Mouse (Mus musculus): Measurements from ENCODE around the gene Sbf2. TPM values are rescaled to one million over a fixed set of nuclear protein-coding genes. Genes with fewer than 3 reads are reported as not detected.

The Sbf2 gene
- polyA plus RNA-seq (2012; ENCODE audit: low replicate concordance) = 2.5 and 2.9 TPM in 2 replicates

GRCm38 (mm10) chr7:110614133-110615063 lies at the start of gene Sbf2:
Gene Sbf2, minus strand, starts transcription at chr7:110614922.

GRCm38 (mm10) chr7:110627486-110628272 lies 13.0 kb upstream of the Sbf2 start, which contains the start of gene Adm:
Gene Adm, plus strand, starts transcription at chr7:110627661.

Other genes starting within 250 kb of the Sbf2 start
- gene Adm, start 12.7 kb upstream of the Sbf2 start, polyA plus RNA-seq (2012; ENCODE audit: low replicate concordance) = 2.4 and 4.4 TPM in 2 replicates
- gene Ampd3, start 153.3 kb upstream of the Sbf2 start, polyA plus RNA-seq (2012; ENCODE audit: low replicate concordance) = 9.8 and 17.2 TPM in 2 replicates
- gene Rnf141, start 229.5 kb upstream of the Sbf2 start, polyA plus RNA-seq (2012; ENCODE audit: low replicate concordance) = 2.3 and 2.9 TPM in 2 replicates
- 0.05 TPM in 1 of 2 replicates, not detected in the other for gene Lyve1, start 248.3 kb upstream of the Sbf2 start, polyA plus RNA-seq (2012; ENCODE audit: low replicate concordance)